Mouse (Mus musculus) liver, embryonic 15.5 days (tissue): ENCODE results near the gene Atp5b. TPM values are rescaled to one million over a fixed set of nuclear protein-coding genes. Genes with fewer than 3 reads are reported as not detected.
A peak's percentile ranks its signal among the peaks of the same experiment; 100 is the strongest.

Source experiments
- ATAC-seq: fragments of 200-750 bp; cut with Nextera tagmentation; 2 replicates; pipeline ENCODE4 v1.8.0; 2017; ENCODE audit warnings: moderate number of reproducible peaks, mild to moderate bottlenecking, moderate library complexity; ENCODE audit not compliant: insufficient read depth
- H3K27ac ChIP-seq: fragments of 300-500 bp; sonication (generic); replicated peaks from 2 replicates; pipeline ENCODE4 v1.5.1; 2015; ENCODE audit warnings: mild to moderate bottlenecking, inconsistent platforms
- H3K27me3 ChIP-seq: fragments of 300-500 bp; sonication (generic); 2 replicates; pipeline ENCODE4 v1.6.1; 2015; ENCODE audit warnings: mild to moderate bottlenecking, inconsistent platforms
- H3K36me3 ChIP-seq: fragments of 300-500 bp; sonication (generic); replicated peaks from 2 replicates; pipeline ENCODE4 v1.6.1; 2015; ENCODE audit warnings: moderate library complexity, mild to moderate bottlenecking, inconsistent platforms
- H3K4me1 ChIP-seq: fragments of 300-500 bp; sonication (generic); replicated peaks from 2 replicates; pipeline ENCODE4 v1.6.1; 2015; ENCODE audit warnings: inconsistent platforms
- H3K4me2 ChIP-seq: fragments of 300-500 bp; sonication (generic); 2 replicates; pipeline ENCODE4 v1.6.1; 2015; ENCODE audit warnings: moderate library complexity, mild to moderate bottlenecking, inconsistent platforms
- H3K4me3 ChIP-seq: fragments of 300-500 bp; sonication (generic); replicated peaks from 2 replicates; pipeline ENCODE4 v1.5.1; 2015; ENCODE audit warnings: mild to moderate bottlenecking, inconsistent platforms
- H3K9ac ChIP-seq: fragments of 300-500 bp; sonication (generic); 2 replicates; pipeline ENCODE4 v1.6.1; 2015; ENCODE audit warnings: moderate library complexity, mild to moderate bottlenecking, inconsistent platforms
- H3K9me3 ChIP-seq: fragments of 300-500 bp; sonication (generic); replicated peaks from 2 replicates; pipeline ENCODE4 v1.6.1; 2016; ENCODE audit warnings: inconsistent platforms
- WGBS: fragments of 180-500 bp; shearing (Covaris S2); methylation state at CpG from one replicate; pipeline ENCODE4 v1.1.7; 2015; ENCODE audit warnings: mixed read lengths; ENCODE audit not compliant: insufficient replicate concordance; 5-methylcytosine and 5-hydroxymethylcytosine counted together
- polyA plus RNA-seq: library from polyadenylated mRNA; unstranded; fragments of >200 nt; fragmentation: Nextera tagmentation; extraction: Ambion mirVana; gene quantifications from 2 replicates; pipeline ENCODE4 v1.2.1, GENCODE M21; 2015

Gene Atp5b
- 1,834 and 1,894 TPM in 2 replicates for polyA plus RNA-seq

DNA sequence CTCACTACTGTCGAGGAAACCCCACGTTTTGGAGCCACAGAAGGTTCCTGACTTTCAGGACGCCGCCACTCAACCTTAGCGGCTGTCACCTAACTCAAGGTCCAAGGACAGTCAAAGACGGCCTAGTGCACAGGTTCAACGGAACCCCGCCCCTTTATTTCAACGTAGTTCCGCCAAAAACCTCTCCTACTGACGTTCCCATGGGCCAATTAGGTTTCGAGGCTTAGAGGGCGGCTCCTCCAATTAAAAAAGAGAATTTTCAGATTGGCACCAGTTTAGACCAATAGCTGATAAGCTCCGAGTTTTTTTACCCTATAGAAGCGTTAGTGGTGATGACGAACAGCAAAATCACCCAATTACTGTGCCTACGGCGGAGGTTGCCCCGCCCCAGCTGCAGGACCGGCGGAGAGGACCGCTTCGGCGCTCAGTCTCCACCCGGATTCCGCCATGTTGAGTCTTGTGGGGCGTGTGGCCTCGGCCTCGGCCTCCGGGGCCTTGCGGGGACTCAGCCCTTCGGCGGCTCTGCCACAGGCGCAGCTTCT lies at the start of gene Atp5b:
TSS of gene Atp5b (plus strand) at position 394 of the 542 bp plus-strand sequence.
- Histone ChIP-seq H3K4me1 (peaks cover 37% of the 10 kb centered on the region), H3K36me3 (peaks cover 40% of the 10 kb centered on the region), H3K4me3 (peak within 1 kb of the TSS; percentile 92), H3K27ac (peak within 1 kb of the TSS; percentile 87), H3K9ac (peak within 1 kb of the TSS; percentile 94), H3K4me2 (peak within 1 kb of the TSS; percentile 79), H3K9me3 (no peaks in the 10 kb centered on the region), H3K27me3 (no peaks in the 10 kb centered on the region)
- under 1% methylated on average over 34 of the region's 34 CpGs for WGBS
- peak; percentile 97 for ATAC-seq

DNA sequence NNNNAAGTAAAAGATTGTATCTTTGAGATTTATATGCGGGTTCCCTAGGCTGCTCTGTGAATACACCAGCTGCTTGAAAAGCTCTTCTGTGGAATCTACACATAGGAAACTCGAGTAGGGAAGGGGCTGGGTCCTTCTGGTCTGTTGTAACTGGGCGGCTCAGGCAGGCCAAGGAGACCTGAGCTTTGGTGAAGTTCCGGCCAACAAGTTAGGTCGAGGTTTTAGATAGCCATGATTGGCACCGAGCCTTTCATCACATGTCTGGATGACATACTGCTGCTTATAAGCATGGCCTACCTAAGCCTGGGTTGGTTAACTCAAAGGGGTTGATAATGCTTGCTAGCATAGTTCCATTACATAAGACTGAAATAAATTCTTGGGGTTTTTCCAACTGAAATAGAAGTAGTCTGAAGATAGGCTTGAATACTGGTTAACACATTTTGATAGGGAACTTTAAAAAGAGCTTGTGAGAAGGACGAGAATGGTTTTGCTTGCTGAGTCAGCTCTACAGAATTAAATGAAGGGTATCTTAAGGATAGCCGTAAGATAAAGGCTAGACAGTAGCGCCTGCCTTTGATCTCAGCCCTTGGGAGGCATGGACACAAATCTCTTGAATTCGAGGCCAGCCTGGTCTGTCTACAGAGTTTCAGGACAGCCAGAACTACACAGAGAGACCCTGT lies 46.2 kb upstream of the Atp5b start:
- 2% methylated on average over 10 of the region's 10 CpGs for WGBS
- Histone ChIP-seq H3K9ac (peak overlapping the region; percentile 98), H3K27ac (peak overlapping the region; percentile 87), H3K36me3 (peaks cover 40% of the 10 kb centered on the region), H3K27me3 (peaks cover 7% of the 10 kb centered on the region; the same call in 1 of the 2 replicates), H3K4me1 (peaks cover 51% of the 10 kb centered on the region), H3K9me3 (no peaks in the 10 kb centered on the region), H3K4me3 (peak overlapping the region; percentile 84), H3K4me2 (peak overlapping the region; percentile 76)
- peak; percentile 6; the same call in 1 of the 2 replicates for ATAC-seq

GRCm38 (mm10) chr10:128037921-128038320 lies 45.2 kb upstream of the Atp5b start:
- Histone ChIP-seq H3K4me2 (peak overlapping the region; percentile 76), H3K9ac (no peak overlapping the region), H3K4me1 (peaks cover 59% of the 10 kb centered on the region), H3K36me3 (peaks cover 50% of the 10 kb centered on the region), H3K27me3 (peaks cover 5% of the 10 kb centered on the region; the same call in 1 of the 2 replicates), H3K27ac (peak overlapping the region; percentile 74), H3K9me3 (no peaks in the 10 kb centered on the region), H3K4me3 (peak overlapping the region; percentile 17)
- no peak for ATAC-seq
- 66% methylated on average over 3 of the region's 3 CpGs for WGBS

- WGBS = 12% methylated on average over 5 of the region's 5 CpGs
- peak; percentile 54 for ATAC-seq
- Histone ChIP-seq H3K4me2 (peak overlapping the region; percentile 76), H3K4me3 (peak overlapping the region; percentile 17), H3K9me3 (no peaks in the 10 kb centered on the region), H3K27me3 (no peaks in the 10 kb centered on the region), H3K36me3 (peaks cover 62% of the 10 kb centered on the region), H3K9ac (peak overlapping the region; percentile 41), H3K4me1 (peaks cover 70% of the 10 kb centered on the region), H3K27ac (peak overlapping the region; percentile 74)
These were observed 43.9 kb upstream of the Atp5b start for GRCm38 (mm10) chr10:128039167-128039566.

- no peak for ATAC-seq
- peaks cover 69% of the 10 kb centered on the region for H3K4me1 ChIP-seq
These were observed 43.2 kb upstream of the Atp5b start for GRCm38 (mm10) chr10:128039858-128040257.

DNA sequence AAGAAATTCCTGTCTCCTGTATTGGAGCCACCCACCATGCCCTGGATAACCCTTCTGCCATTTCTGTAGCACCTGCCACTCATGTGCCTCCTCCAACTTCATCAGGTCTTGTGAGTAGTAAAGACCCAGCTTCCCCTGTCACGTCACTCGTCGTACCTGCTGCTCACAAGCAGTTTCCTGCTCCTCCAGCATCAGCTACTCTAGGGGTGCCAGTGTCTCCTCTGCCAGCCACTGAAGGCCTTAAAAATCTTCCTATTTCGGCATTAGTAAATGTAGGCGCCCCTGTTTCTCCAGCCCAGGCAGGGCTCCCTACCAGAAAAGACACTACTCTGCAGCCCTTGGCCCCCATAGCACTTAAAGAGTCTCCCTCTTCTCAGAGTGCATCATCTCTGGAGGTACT lies 42.8 kb upstream of the Atp5b start:
- Histone ChIP-seq H3K9ac (no peak overlapping the region), H3K4me2 (no peak overlapping the region), H3K4me3 (no peak overlapping the region), H3K4me1 (peaks cover 71% of the 10 kb centered on the region), H3K36me3 (peaks cover 72% of the 10 kb centered on the region), H3K9me3 (no peaks in the 10 kb centered on the region), H3K27ac (no peak overlapping the region), H3K27me3 (no peaks in the 10 kb centered on the region)
- no peak for ATAC-seq
- WGBS = 82% methylated on average over 5 of the region's 5 CpGs

More at GRCm38 (mm10) chr10:128039858-128040257, 43.2 kb upstream of the Atp5b start:
- WGBS = 72% methylated on average over 3 of the region's 3 CpGs
- peak overlapping the region; percentile 76 for H3K4me2 ChIP-seq
- no peaks in the 10 kb centered on the region for H3K9me3 ChIP-seq
- peak overlapping the region; percentile 41; the same call in 1 of the 2 replicates for H3K9ac ChIP-seq
- no peak overlapping the region for H3K4me3 ChIP-seq
- H3K27me3 ChIP-seq = no peaks in the 10 kb centered on the region
- peaks cover 69% of the 10 kb centered on the region for H3K36me3 ChIP-seq
- peak overlapping the region; percentile 74; the same call in 1 of the 2 replicates for H3K27ac ChIP-seq

- Histone ChIP-seq H3K4me1 (peaks cover 73% of the 10 kb centered on the region), H3K27me3 (no peaks in the 10 kb centered on the region), H3K27ac (no peak overlapping the region), H3K4me3 (no peak overlapping the region), H3K9ac (no peak overlapping the region), H3K4me2 (no peak overlapping the region), H3K36me3 (peaks cover 86% of the 10 kb centered on the region), H3K9me3 (no peaks in the 10 kb centered on the region)
- WGBS = 91% methylated on average over 4 of the region's 4 CpGs
- no peak for ATAC-seq
These were observed 41.4 kb upstream of the Atp5b start for GRCm38 (mm10) chr10:128041636-128042035.

- Histone ChIP-seq H3K9ac (no peak overlapping the region), H3K9me3 (no peaks in the 10 kb centered on the region), H3K27me3 (no peaks in the 10 kb centered on the region), H3K36me3 (peaks cover 94% of the 10 kb centered on the region), H3K4me2 (no peak overlapping the region), H3K4me1 (peaks cover 65% of the 10 kb centered on the region), H3K4me3 (no peak overlapping the region), H3K27ac (no peak overlapping the region)
- ATAC-seq = no peak
- WGBS = 88% methylated on average over 3 of the region's 3 CpGs
These were observed 40.6 kb upstream of the Atp5b start for GRCm38 (mm10) chr10:128042466-128042865.

DNA sequence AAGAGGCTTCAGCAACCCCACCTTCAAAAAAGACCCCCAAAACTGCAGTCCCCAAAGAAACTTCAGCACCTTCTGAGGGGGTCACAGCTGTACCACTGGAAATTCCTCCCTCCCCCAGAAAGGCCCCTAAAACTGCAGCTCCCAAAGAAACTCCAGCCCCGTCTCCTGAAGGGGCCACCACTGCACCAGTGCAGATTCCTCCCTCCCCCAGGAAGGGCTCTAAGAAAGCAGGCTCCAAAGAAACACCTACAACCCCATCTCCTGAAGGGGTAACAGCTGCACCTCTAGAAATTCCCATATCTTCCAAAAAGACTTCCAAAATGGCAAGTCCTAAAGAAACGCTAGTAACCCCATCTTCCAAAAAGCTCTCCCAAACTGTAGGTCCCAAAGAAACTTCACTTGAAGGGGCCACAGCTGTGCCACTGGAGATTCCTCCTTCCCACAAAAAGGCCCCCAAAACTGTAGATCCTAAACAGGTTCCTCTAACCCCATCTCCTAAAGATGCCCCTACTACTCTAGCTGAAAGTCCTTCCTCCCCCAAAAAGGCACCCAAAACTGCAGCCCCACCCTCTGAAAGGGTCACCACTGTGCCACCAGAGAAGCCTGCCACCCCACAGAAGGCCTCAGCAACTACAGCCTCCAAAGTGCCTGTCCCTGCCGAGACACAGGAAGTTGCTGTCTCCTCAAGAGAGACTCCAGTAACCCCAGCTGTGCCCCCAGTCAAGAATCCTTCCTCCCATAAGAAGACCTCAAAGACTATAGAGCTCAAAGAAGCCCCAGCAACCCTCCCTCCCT lies 39.8 kb upstream of the Atp5b start:
- Histone ChIP-seq H3K9me3 (no peaks in the 10 kb centered on the region), H3K4me1 (peaks cover 59% of the 10 kb centered on the region), H3K9ac (no peak overlapping the region), H3K27me3 (no peaks in the 10 kb centered on the region), H3K4me2 (no peak overlapping the region), H3K27ac (no peak overlapping the region), H3K36me3 (peaks cover 98% of the 10 kb centered on the region), H3K4me3 (no peak overlapping the region)
- ATAC-seq = no peak
- WGBS = 57% methylated on average over 3 of the region's 3 CpGs

DNA sequence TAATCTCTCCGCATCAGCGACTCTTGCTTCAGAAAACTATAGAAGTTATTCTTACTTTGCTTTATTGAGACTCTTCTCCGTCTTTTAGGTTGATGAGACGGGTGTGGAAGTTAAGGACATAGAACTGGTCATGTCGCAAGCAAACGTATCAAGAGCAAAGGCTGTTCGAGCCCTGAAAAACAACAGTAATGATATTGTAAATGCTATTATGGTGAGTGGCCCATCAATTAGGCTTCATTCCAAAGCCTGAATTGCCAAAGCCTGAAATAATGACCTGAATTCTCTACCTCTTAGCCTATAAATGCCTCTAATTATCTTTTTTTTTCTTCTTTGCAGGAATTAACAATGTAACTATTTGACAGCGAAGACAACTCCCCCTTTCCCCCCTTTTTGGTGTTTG lies 34.9 kb upstream of the Atp5b start:
- Histone ChIP-seq H3K27ac (no peak overlapping the region), H3K27me3 (no peaks in the 10 kb centered on the region), H3K36me3 (peaks cover 83% of the 10 kb centered on the region), H3K9ac (no peak overlapping the region), H3K4me2 (no peak overlapping the region), H3K4me3 (no peak overlapping the region), H3K4me1 (peaks cover 20% of the 10 kb centered on the region), H3K9me3 (no peaks in the 10 kb centered on the region)
- ATAC-seq = no peak
- WGBS = 94% methylated on average over 8 of the region's 8 CpGs

GRCm38 (mm10) chr10:128049741-128050140 lies 33.3 kb upstream of the Atp5b start:
- peaks cover 67% of the 10 kb centered on the region for H3K36me3 ChIP-seq
- no peak overlapping the region for H3K4me2 ChIP-seq
- no peak for ATAC-seq
- H3K27ac ChIP-seq = no peak overlapping the region
- H3K4me3 ChIP-seq = no peak overlapping the region
- no peak overlapping the region for H3K9ac ChIP-seq
- H3K4me1 ChIP-seq = peaks cover 9% of the 10 kb centered on the region
- 83% methylated on average over 2 of the region's 2 CpGs for WGBS
- no peaks in the 10 kb centered on the region for H3K27me3 ChIP-seq
- H3K9me3 ChIP-seq = no peaks in the 10 kb centered on the region
